Mouse (Mus musculus) heart, embryonic 13.5 days (tissue): ENCODE data around the gene Sorcs3. TPM values are rescaled to one million over a fixed set of nuclear protein-coding genes. Genes with fewer than 3 reads are reported as not detected.
A peak's percentile ranks its signal among the peaks of the same experiment; 100 is the strongest.

Experiments
- ATAC-seq: fragments of 200-750 bp; cut with Nextera tagmentation; 2 replicates; pipeline ENCODE4 v1.8.0; 2017; ENCODE audit warnings: moderate TSS enrichment; ENCODE audit not compliant: insufficient number of reproducible peaks, low FRiP score, low TSS enrichment; ENCODE audit errors: extremely low read depth
- H3K27ac ChIP-seq: fragments of 300-500 bp; sonication (generic); replicated peaks from 2 replicates; pipeline ENCODE4 v1.5.1; 2015; ENCODE audit warnings: moderate library complexity, mild to moderate bottlenecking, inconsistent platforms
- H3K27me3 ChIP-seq: fragments of 300-500 bp; sonication (generic); replicated peaks from 2 replicates; pipeline ENCODE4 v1.6.1; 2015; ENCODE audit warnings: mild to moderate bottlenecking, inconsistent platforms
- H3K36me3 ChIP-seq: fragments of 300-500 bp; sonication (generic); 2 replicates; pipeline ENCODE4 v1.6.1; 2015; ENCODE audit warnings: mild to moderate bottlenecking, inconsistent platforms
- H3K4me1 ChIP-seq: fragments of 300-500 bp; sonication (generic); 2 replicates; pipeline ENCODE4 v1.6.1; 2015; ENCODE audit warnings: inconsistent platforms
- H3K4me2 ChIP-seq: fragments of 300-500 bp; sonication (generic); 2 replicates; pipeline ENCODE4 v1.6.1; 2015; ENCODE audit warnings: inconsistent platforms, mild to moderate bottlenecking, moderate library complexity
- H3K4me3 ChIP-seq: fragments of 300-500 bp; sonication (generic); 2 replicates; pipeline ENCODE4 v1.5.1; 2015; ENCODE audit warnings: moderate library complexity, mild to moderate bottlenecking, inconsistent platforms
- H3K9ac ChIP-seq: fragments of 300-500 bp; sonication (generic); 2 replicates; pipeline ENCODE4 v1.6.1; 2015; ENCODE audit warnings: inconsistent platforms, mild to moderate bottlenecking, moderate library complexity
- H3K9me3 ChIP-seq: fragments of 300-500 bp; sonication (generic); 2 replicates; pipeline ENCODE4 v1.6.1; 2016; ENCODE audit warnings: inconsistent platforms
- WGBS: fragments of 180-500 bp; shearing (Covaris S2); methylation state at CpG from one replicate; pipeline ENCODE4 v1.1.7; 2015; ENCODE audit warnings: mixed read lengths; 5-methylcytosine and 5-hydroxymethylcytosine counted together
- polyA plus RNA-seq: library from polyadenylated mRNA; unstranded; fragments of >200 nt; fragmentation: Nextera tagmentation; extraction: Ambion mirVana; gene quantifications from 2 replicates; pipeline ENCODE4 v1.2.1, GENCODE M21; 2015

Gene Sorcs3
- polyA plus RNA-seq, 1 experiment from 2014 or later: 0.23 TPM

- 66% methylated on average over 4 of the region's 4 CpGs for WGBS
These were observed 202.4 kb downstream of the Sorcs3 start for GRCm38 (mm10) chr19:48408221-48408620.

GRCm38 (mm10) chr19:48411332-48411731 is 205.5 kb downstream of the Sorcs3 start:
- Histone ChIP-seq H3K27me3 (0 out of 2 replicates have a peak, but pooled peaks cover 4% of the 10 kb centered on the region), H3K27ac (no peak overlapping the region), H3K4me2 (no peak overlapping the region), H3K4me3 (no peak overlapping the region), H3K9ac (no peak overlapping the region), H3K4me1 (no peaks in the 10 kb centered on the region), H3K9me3 (no peaks in the 10 kb centered on the region), H3K36me3 (no peaks in the 10 kb centered on the region)
- 43% methylated on average over 2 of the region's 2 CpGs for WGBS
- ATAC-seq: no peak

More at GRCm38 (mm10) chr19:48408221-48408620, 202.4 kb downstream of the Sorcs3 start:
- no peak overlapping the region for H3K4me3 ChIP-seq
- H3K27ac ChIP-seq: no peak overlapping the region
- peaks cover 4% of the 10 kb centered on the region; the same call in 1 of the 2 replicates for H3K27me3 ChIP-seq
- no peak overlapping the region for H3K4me2 ChIP-seq
- no peak overlapping the region for H3K9ac ChIP-seq
- no peaks in the 10 kb centered on the region for H3K9me3 ChIP-seq
- H3K36me3 ChIP-seq: no peaks in the 10 kb centered on the region
- no peak for ATAC-seq
- H3K4me1 ChIP-seq: no peaks in the 10 kb centered on the region

DNA sequence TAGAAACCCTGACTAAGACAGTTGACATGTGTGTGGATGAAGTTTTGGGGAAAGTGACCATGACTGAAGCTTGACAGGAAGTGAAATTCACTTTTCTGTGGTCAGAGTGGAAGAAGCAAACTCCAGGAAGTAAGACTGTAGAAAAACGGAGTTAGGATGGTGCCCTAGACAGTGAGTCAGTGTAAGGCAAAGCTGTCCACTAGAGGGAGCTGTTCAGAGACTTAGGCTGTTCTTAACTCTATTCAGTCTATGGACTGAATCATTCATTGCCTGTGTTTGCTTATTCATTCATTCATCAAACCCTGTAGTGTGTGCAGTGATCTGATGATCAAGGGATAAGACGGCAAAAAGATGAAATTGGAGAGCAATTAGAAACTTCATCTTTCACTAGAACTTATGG is 208.0 kb downstream of the Sorcs3 start:
- 0 out of 2 replicates have a peak, but pooled peaks cover 4% of the 10 kb centered on the region for H3K27me3 ChIP-seq
- H3K36me3 ChIP-seq: no peaks in the 10 kb centered on the region
- no peaks in the 10 kb centered on the region for H3K4me1 ChIP-seq
- WGBS: 44% methylated on average over 2 of the region's 2 CpGs
- ATAC-seq: no peak
- H3K9ac ChIP-seq: no peak overlapping the region
- no peaks in the 10 kb centered on the region for H3K9me3 ChIP-seq
- no peak overlapping the region for H3K27ac ChIP-seq
- H3K4me3 ChIP-seq: no peak overlapping the region
- no peak overlapping the region for H3K4me2 ChIP-seq

GRCm38 (mm10) chr19:48418356-48418755 is 212.5 kb downstream of the Sorcs3 start:
- Histone ChIP-seq H3K27me3 (0 out of 2 replicates have a peak, but pooled peaks cover 3% of the 10 kb centered on the region), H3K9ac (no peak overlapping the region), H3K4me2 (no peak overlapping the region), H3K36me3 (no peaks in the 10 kb centered on the region), H3K4me3 (no peak overlapping the region), H3K9me3 (no peaks in the 10 kb centered on the region), H3K4me1 (no peaks in the 10 kb centered on the region), H3K27ac (no peak overlapping the region)
- 39% methylated on average over 3 of the region's 3 CpGs for WGBS
- ATAC-seq: no peak

DNA sequence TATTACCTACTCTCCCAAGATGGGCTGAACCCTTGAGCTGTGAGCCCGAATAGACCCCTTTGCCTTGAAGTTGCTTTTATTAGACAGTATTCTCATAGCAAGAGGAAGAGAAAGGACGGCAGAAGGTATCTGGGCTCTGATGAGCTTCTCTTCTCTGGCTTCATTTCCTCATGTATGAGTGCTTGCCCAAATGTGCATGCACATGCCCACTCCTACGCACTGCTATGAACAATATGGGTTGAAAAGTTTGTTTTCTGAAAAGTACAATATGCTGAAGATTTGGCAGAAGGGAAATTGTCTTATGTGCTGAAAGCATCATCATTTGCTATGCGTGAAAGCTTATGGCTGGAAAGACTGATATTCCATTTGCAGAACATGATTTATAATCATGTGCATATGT is 223.4 kb downstream of the Sorcs3 start:
- Histone ChIP-seq H3K36me3 (no peaks in the 10 kb centered on the region), H3K4me1 (no peaks in the 10 kb centered on the region), H3K9me3 (no peaks in the 10 kb centered on the region), H3K27ac (no peak overlapping the region), H3K9ac (no peak overlapping the region), H3K4me3 (no peak overlapping the region), H3K4me2 (no peak overlapping the region), H3K27me3 (no peaks in the 10 kb centered on the region)
- 76% methylated on average over 4 of the region's 4 CpGs for WGBS
- ATAC-seq: no peak

GRCm38 (mm10) chr19:48429755-48430154 is 223.9 kb downstream of the Sorcs3 start:
- Histone ChIP-seq H3K9ac (no peak overlapping the region), H3K4me2 (no peak overlapping the region), H3K4me3 (no peak overlapping the region), H3K9me3 (no peaks in the 10 kb centered on the region), H3K4me1 (no peaks in the 10 kb centered on the region), H3K27me3 (no peaks in the 10 kb centered on the region), H3K36me3 (no peaks in the 10 kb centered on the region), H3K27ac (no peak overlapping the region)
- no peak for ATAC-seq
- 41% methylated on average over 2 of the region's 2 CpGs for WGBS

DNA sequence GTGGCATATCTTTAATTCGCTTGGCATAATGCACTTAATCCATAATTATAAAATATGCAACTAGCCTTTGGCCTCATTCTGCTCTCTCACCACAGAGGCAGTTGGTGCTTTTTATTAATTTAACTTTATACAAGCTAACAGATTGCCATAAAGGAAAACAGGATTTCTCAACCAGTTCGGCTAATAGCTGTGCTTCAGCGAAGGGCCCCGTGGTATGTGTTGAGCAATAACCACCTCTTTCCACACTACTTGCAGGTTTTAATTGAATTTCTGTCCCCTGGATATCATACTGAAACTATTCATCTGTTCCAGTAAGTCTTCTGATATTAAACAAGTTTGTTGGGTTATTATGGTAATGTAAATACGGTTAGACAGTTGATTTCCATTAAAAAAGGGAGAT is 224.5 kb downstream of the Sorcs3 start:
- no peaks in the 10 kb centered on the region for H3K27me3 ChIP-seq
- WGBS: 89% methylated on average over 5 of the region's 5 CpGs
- no peaks in the 10 kb centered on the region for H3K9me3 ChIP-seq
- H3K36me3 ChIP-seq: no peaks in the 10 kb centered on the region
- no peaks in the 10 kb centered on the region for H3K4me1 ChIP-seq
- no peak overlapping the region for H3K4me2 ChIP-seq
- H3K9ac ChIP-seq: no peak overlapping the region
- H3K4me3 ChIP-seq: no peak overlapping the region
- H3K27ac ChIP-seq: no peak overlapping the region
- no peak for ATAC-seq

- Histone ChIP-seq H3K4me1 (0 out of 2 replicates have a peak, but pooled peaks cover 3% of the 10 kb centered on the region), H3K27ac (no peak overlapping the region), H3K9me3 (no peaks in the 10 kb centered on the region), H3K27me3 (no peaks in the 10 kb centered on the region), H3K4me2 (no peak overlapping the region), H3K4me3 (no peak overlapping the region), H3K9ac (no peak overlapping the region), H3K36me3 (no peaks in the 10 kb centered on the region)
- no peak for ATAC-seq
- 84% methylated on average over 1 of the region's 1 CpGs for WGBS
These were observed 232.6 kb downstream of the Sorcs3 start for GRCm38 (mm10) chr19:48438450-48438849.

DNA sequence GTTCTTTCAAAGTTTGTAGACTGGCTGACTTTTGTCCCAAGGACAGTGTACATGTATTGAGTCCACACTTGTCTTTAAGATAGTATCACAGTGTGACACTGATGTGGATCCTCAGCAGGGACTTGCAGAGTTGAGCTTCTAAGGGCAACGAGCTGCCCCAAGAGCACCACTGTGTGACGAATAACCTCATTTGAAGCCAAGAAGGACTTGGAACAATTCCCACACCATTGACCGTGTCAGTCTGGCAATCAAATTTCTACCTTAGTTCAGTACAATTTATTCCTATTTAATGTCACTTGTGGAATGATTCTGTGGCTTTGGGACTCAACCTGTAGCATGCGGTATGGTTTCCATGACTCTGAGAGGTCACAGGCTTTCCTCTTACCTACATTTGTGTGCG is 255.3 kb downstream of the Sorcs3 start:
- Histone ChIP-seq H3K4me2 (no peak overlapping the region), H3K36me3 (no peaks in the 10 kb centered on the region), H3K4me3 (no peak overlapping the region), H3K9me3 (no peaks in the 10 kb centered on the region), H3K27ac (no peak overlapping the region), H3K9ac (no peak overlapping the region), H3K27me3 (no peaks in the 10 kb centered on the region), H3K4me1 (peaks cover 6% of the 10 kb centered on the region)
- WGBS: 90% methylated on average over 5 of the region's 5 CpGs
- ATAC-seq: no peak

- no peak overlapping the region for H3K4me3 ChIP-seq
- ATAC-seq: no peak
- WGBS: 82% methylated on average over 3 of the region's 3 CpGs
- no peak overlapping the region for H3K9ac ChIP-seq
- H3K4me1 ChIP-seq: peaks cover 13% of the 10 kb centered on the region
- no peaks in the 10 kb centered on the region for H3K9me3 ChIP-seq
- no peaks in the 10 kb centered on the region for H3K36me3 ChIP-seq
- no peak overlapping the region for H3K4me2 ChIP-seq
- H3K27ac ChIP-seq: no peak overlapping the region
- H3K27me3 ChIP-seq: no peaks in the 10 kb centered on the region
These were observed 256.6 kb downstream of the Sorcs3 start for GRCm38 (mm10) chr19:48462426-48462825.

DNA sequence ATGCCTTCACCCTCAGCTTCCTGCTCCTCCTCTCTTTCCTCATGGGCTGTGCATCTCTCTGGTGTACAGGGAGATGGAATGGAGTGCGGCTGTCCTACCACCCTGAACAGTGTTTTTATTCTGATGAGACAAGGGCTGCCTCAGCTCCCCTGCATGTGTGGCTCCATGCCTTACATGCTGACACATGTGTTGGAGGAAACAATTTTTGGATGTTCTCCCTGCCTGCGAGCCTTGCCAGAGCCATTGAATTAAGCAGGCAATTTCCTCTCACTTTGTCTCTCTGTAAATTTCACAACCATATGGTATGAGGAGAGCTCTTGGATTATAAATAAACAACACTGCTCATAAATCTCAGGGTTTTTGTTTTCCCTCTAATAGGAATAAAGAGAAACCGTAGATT is 257.7 kb downstream of the Sorcs3 start:
- whole genome bisulfite sequencing: 76% methylated on average over 3 of the region's 3 CpGs

DNA sequence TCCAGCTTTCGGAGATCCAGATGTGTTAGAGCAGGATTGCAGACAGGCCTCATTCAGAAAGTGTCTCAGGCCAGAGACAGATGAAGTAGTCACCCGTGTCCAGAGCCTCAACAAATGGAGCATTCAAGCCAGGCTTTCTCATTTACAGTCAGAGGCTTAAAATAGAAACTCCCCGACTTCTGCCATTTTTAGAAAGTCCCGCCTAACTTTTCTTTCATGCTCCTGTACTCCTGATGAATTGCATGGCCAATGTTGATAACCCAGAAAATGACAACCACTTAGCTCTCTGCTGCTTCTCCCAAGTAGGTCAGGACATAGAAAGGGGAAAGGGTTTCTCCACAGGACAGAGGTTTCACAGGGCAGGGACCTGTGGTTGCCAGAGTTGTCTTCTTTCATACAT is 261.6 kb downstream of the Sorcs3 start:
- Histone ChIP-seq H3K27ac (peak overlapping the region; percentile 73), H3K4me3 (no peak overlapping the region), H3K9ac (no peak overlapping the region), H3K27me3 (no peaks in the 10 kb centered on the region), H3K4me2 (peak overlapping the region; percentile 10; the same call in 1 of the 2 replicates), H3K9me3 (no peaks in the 10 kb centered on the region), H3K4me1 (peaks cover 29% of the 10 kb centered on the region), H3K36me3 (no peaks in the 10 kb centered on the region)
- ATAC-seq: peak; percentile 37; the same call in 1 of the 2 replicates
- 30% methylated on average over 4 of the region's 4 CpGs for WGBS

More for the DNA sequence above, 257.7 kb downstream of the Sorcs3 start:
- no peak overlapping the region for H3K4me2 ChIP-seq
- H3K9ac ChIP-seq: no peak overlapping the region
- no peak overlapping the region for H3K27ac ChIP-seq
- H3K9me3 ChIP-seq: no peaks in the 10 kb centered on the region
- no peak for ATAC-seq
- no peak overlapping the region for H3K4me3 ChIP-seq
- peaks cover 24% of the 10 kb centered on the region for H3K4me1 ChIP-seq
- H3K27me3 ChIP-seq: no peaks in the 10 kb centered on the region
- H3K36me3 ChIP-seq: no peaks in the 10 kb centered on the region
